27 mouse cellular contexts compared by ENCODE assay signal in genomic region chr16:74162041-74162440, GRCm38 (mm10).
"Had no signal": no experiment of that assay in that cellular context is flagged by ENCODE, and none has a peak within 500 bp of the region (broad histone marks: within the 10 kb centered on the region; RNA-seq: fewer than 3 reads in every experiment).

No protein-coding gene starts in this region.

- DNase-seq: cerebellum, adult 18-20 months; cerebellum, adult 2 months; cerebellum, adult 8-10 months; cerebellum, adult 9-10 months; cerebellum, adult 9-11 months; cerebellum, postnatal 10 days; cerebellum, postnatal 14 days; cerebellum, postnatal 36 days; embryo, embryonic 11 days; forebrain, postnatal 0 days; gastrocnemius, adult 2 months; gastrocnemius, postnatal 10 days; gastrocnemius, postnatal 14 days; gastrocnemius, postnatal 25 days; gastrocnemius, postnatal 36 days; heart, adult 11 months; heart, adult 18-20 months; heart, adult 2 months had no signal

- H3K4me1 ChIP-seq: embryonic facial prominence, embryonic 12.5 days; embryonic facial prominence, embryonic 13.5 days; forebrain, embryonic 15.5 days had no signal

- H3K27ac ChIP-seq: embryonic facial prominence, embryonic 10.5 days; embryonic facial prominence, embryonic 12.5 days; embryonic facial prominence, embryonic 13.5 days; embryonic facial prominence, embryonic 15.5 days; forebrain, embryonic 10.5 days; forebrain, embryonic 12.5 days; forebrain, embryonic 13.5 days; forebrain, embryonic 15.5 days; gastrocnemius, adult 2 months; heart, adult 2 months had no signal

- H3K4me3 ChIP-seq: embryonic facial prominence, embryonic 10.5 days; embryonic facial prominence, embryonic 12.5 days; embryonic facial prominence, embryonic 13.5 days; embryonic facial prominence, embryonic 15.5 days; erythroblast, embryonic 14.5 days; forebrain, embryonic 10.5 days; forebrain, embryonic 12.5 days; forebrain, embryonic 13.5 days; forebrain, embryonic 15.5 days; gastrocnemius, adult 2 months; heart, adult 2 months had no signal

- H3K36me3 ChIP-seq: embryonic facial prominence, embryonic 10.5 days; embryonic facial prominence, embryonic 12.5 days; embryonic facial prominence, embryonic 13.5 days; embryonic facial prominence, embryonic 15.5 days; forebrain, embryonic 10.5 days; forebrain, embryonic 12.5 days; forebrain, embryonic 15.5 days had no signal

- H3K9me3 ChIP-seq: embryonic facial prominence, embryonic 10.5 days; embryonic facial prominence, embryonic 12.5 days; embryonic facial prominence, embryonic 13.5 days; embryonic facial prominence, embryonic 15.5 days; forebrain, embryonic 10.5 days; forebrain, embryonic 12.5 days; forebrain, embryonic 13.5 days; forebrain, embryonic 15.5 days had no signal

- H3K27me3 ChIP-seq: embryonic facial prominence, embryonic 12.5 days; embryonic facial prominence, embryonic 13.5 days; embryonic facial prominence, embryonic 15.5 days; forebrain, embryonic 12.5 days; forebrain, embryonic 13.5 days; forebrain, embryonic 15.5 days had no signal
